Mouse (Mus musculus) kidney, adult 2 months (tissue): Measurements from ENCODE around the gene Pde2a. TPM values are rescaled to one million over a fixed set of nuclear protein-coding genes. Genes with fewer than 3 reads are reported as not detected.
A peak's percentile ranks its signal among the peaks of the same experiment; 100 is the strongest.

ENCODE experiments used
- DNase-seq: peaks from one replicate; pipeline ENCODE4 v3.0.0; 2021
- H3K27ac ChIP-seq: fragments of 200-500 bp; 2 replicates; pipeline ENCODE4 v1.5.1; 2012; ENCODE audit warnings: low read depth, low read length, control low read depth, inconsistent platforms; ENCODE audit not compliant: insufficient read depth
- H3K27me3 ChIP-seq: fragments of 200-500 bp; replicated peaks from 2 replicates; pipeline ENCODE4 v1.6.1; 2012; ENCODE audit warnings: mild to moderate bottlenecking, moderate library complexity, low read length, inconsistent platforms; ENCODE audit not compliant: control insufficient read depth, insufficient read depth
- H3K36me3 ChIP-seq: fragments of 200-500 bp; 2 replicates; pipeline ENCODE4 v1.6.1; 2012; ENCODE audit warnings: mild to moderate bottlenecking, moderate library complexity, low read length, inconsistent platforms; ENCODE audit not compliant: control insufficient read depth, insufficient read depth
- H3K4me1 ChIP-seq: fragments of 200-500 bp; 2 replicates; pipeline ENCODE4 v1.6.1; 2011; ENCODE audit warnings: low read length; ENCODE audit not compliant: control insufficient read depth, insufficient read depth
- H3K4me3 ChIP-seq: fragments of 200-500 bp; 2 replicates; pipeline ENCODE4 v1.5.1; 2011; ENCODE audit warnings: mild to moderate bottlenecking, low read depth, low read length, control low read depth; ENCODE audit not compliant: insufficient read depth
- CTCF ChIP-seq: fragments of 200-500 bp; conservative IDR thresholded peaks from 2 replicates; pipeline ENCODE4 v1.5.1; 2011; ENCODE audit warnings: low read depth, mild to moderate bottlenecking, control low read depth, low read length, moderate library complexity, mixed read lengths; ENCODE audit not compliant: insufficient read depth, insufficient read length
- POLR2A ChIP-seq: fragments of 200-500 bp; IDR thresholded peaks from one replicate; pipeline ENCODE4 v1.6.1; 2011; ENCODE audit warnings: low read depth, low read length, control low read depth
- WGBS: fragments of 180-500 bp; shearing (Covaris S2); methylation state at CpG from one replicate; pipeline ENCODE4 v1.1.7; 2018; 5-methylcytosine and 5-hydroxymethylcytosine counted together
- polyA plus RNA-seq: library from polyadenylated mRNA; depleted of rRNA; stranded (reverse); fragments of >200 nt; gene quantifications from 2 replicates; pipeline ENCODE4 v1.2.3, GENCODE M21; 2012

Pde2a gene
- polyA plus RNA-seq, 1 experiment: 28.6 TPM

GRCm38 (mm10) chr7:101457801-101458200 is 36.3 kb downstream of the Pde2a start:
- DNase-seq: peak; percentile 56
- no peak overlapping the region for H3K4me3 ChIP-seq
- H3K27me3 ChIP-seq: no peaks in the 10 kb centered on the region
- 50% methylated on average over 8 of the region's 8 CpGs for WGBS
- TF ChIP-seq POLR2A: no peak
- TF ChIP-seq CTCF: no peak
- H3K36me3 ChIP-seq: no peaks in the 10 kb centered on the region
- no peaks in the 10 kb centered on the region; the same call in 1 of the 2 replicates for H3K4me1 ChIP-seq
- peak overlapping the region; percentile 53; the same call in 1 of the 2 replicates for H3K27ac ChIP-seq

- 67% methylated on average over 4 of the region's 4 CpGs for WGBS
- H3K36me3 ChIP-seq: no peaks in the 10 kb centered on the region
- no peak for DNase-seq
- H3K4me1 ChIP-seq: no peaks in the 10 kb centered on the region; the same call in 1 of the 2 replicates
- peak overlapping the region; percentile 39; the same call in 1 of the 2 replicates for H3K27ac ChIP-seq
- TF ChIP-seq CTCF (no peak), POLR2A (no peak)
- no peak overlapping the region for H3K4me3 ChIP-seq
- H3K27me3 ChIP-seq: no peaks in the 10 kb centered on the region
Measured at GRCm38 (mm10) chr7:101458278-101458781, 36.8 kb downstream of the Pde2a start.

- no peaks in the 10 kb centered on the region for H3K36me3 ChIP-seq
- H3K4me3 ChIP-seq: no peak overlapping the region
- WGBS: 57% methylated on average over 9 of the region's 9 CpGs
- H3K27ac ChIP-seq: 0 out of 2 replicates have a peak overlapping the region, but pooled peaks have one; percentile 5
- peak; percentile 39 for DNase-seq
- H3K27me3 ChIP-seq: no peaks in the 10 kb centered on the region
- TF ChIP-seq CTCF: no peak
- no peaks in the 10 kb centered on the region; the same call in 1 of the 2 replicates for H3K4me1 ChIP-seq
Measured at GRCm38 (mm10) chr7:101459305-101459813, 37.9 kb downstream of the Pde2a start.

- 52% methylated on average over 10 of the region's 10 CpGs for WGBS
- Histone ChIP-seq H3K4me3 (no peak overlapping the region), H3K27me3 (no peaks in the 10 kb centered on the region), H3K36me3 (no peaks in the 10 kb centered on the region), H3K4me1 (no peaks in the 10 kb centered on the region; the same call in 1 of the 2 replicates), H3K27ac (0 out of 2 replicates have a peak overlapping the region, but pooled peaks have one; percentile 5)
- peak; percentile 61 for DNase-seq
- TF ChIP-seq POLR2A: no peak
- TF ChIP-seq CTCF: no peak
Measured at GRCm38 (mm10) chr7:101459923-101460607, 38.6 kb downstream of the Pde2a start.

GRCm38 (mm10) chr7:101460608-101460957 is 39.1 kb downstream of the Pde2a start:
- Histone ChIP-seq H3K4me1 (no peaks in the 10 kb centered on the region; the same call in 1 of the 2 replicates), H3K4me3 (no peak overlapping the region), H3K27ac (no peak overlapping the region), H3K36me3 (no peaks in the 10 kb centered on the region), H3K27me3 (no peaks in the 10 kb centered on the region)
- DNase-seq: no peak
- TF ChIP-seq CTCF: no peak
- no peak for TF ChIP-seq POLR2A
- WGBS: 40% methylated on average over 10 of the region's 10 CpGs

- H3K4me3 ChIP-seq: no peak overlapping the region
- H3K27ac ChIP-seq: no peak overlapping the region
- no peaks in the 10 kb centered on the region for H3K36me3 ChIP-seq
- no peaks in the 10 kb centered on the region; the same call in none of the 2 replicates for H3K4me1 ChIP-seq
- DNase-seq: no peak
- no peaks in the 10 kb centered on the region for H3K27me3 ChIP-seq
- no peak for TF ChIP-seq POLR2A
- TF ChIP-seq CTCF: no peak
- WGBS: 59% methylated on average over 11 of the region's 11 CpGs
Measured at GRCm38 (mm10) chr7:101461571-101461970, 40.1 kb downstream of the Pde2a start.
